Mouse (Mus musculus): ENCODE measurements at regions not wholly inside any gene's neighbourhood (a gene's known extent, or its start where the extent isn't known, plus 50 kb on each side); places are given as distances from the start of the nearest gene placed in this dataset.
A peak's percentile ranks its signal among the peaks of the same experiment; 100 is the strongest.

GRCm38 (mm10) chr11:19369152-19369551 lies 350.4 kb upstream of the Meis1 start:
- dilution Hi-C loops (cut with MboI; ENCODE audit: extremely low pct_ligation_motif_present, extremely low pct_unique_long_range_greater_than_20kb, low sequenced_read_pairs) (no loop called here), in situ Hi-C loops (cut with MboI; ENCODE audit: low pct_ligation_motif_present, low pct_unique_long_range_greater_than_20kb, low sequenced_read_pairs) (no loop called here)
- DNase-seq (ENCODE audit: extremely low read depth), result no peak
- Histone ChIP-seq H3K4me1 (ENCODE audit: control insufficient read depth in 1 of 2, insufficient read depth in 2 of 2) (peaks cover 17 to 22% of the 10 kb centered on the region in 2 experiments), H3K4me2 (ENCODE audit: insufficient read depth, low read depth, poor library complexity, severe bottlenecking) (no peak overlapping the region), H3K79me2 (replicated peaks; ENCODE audit: control insufficient read depth, extremely low read depth, insufficient read depth, poor library complexity, severe bottlenecking) (no peaks in the 10 kb centered on the region), H3K27ac (ENCODE audit: insufficient read depth, low read depth) (no peak overlapping the region), H3K9ac (ENCODE audit: insufficient read depth, low read depth) (no peak overlapping the region), H3K9me3 (replicated peaks; ENCODE audit: low read length) (no peaks in the 10 kb centered on the region), H3K36me3 (replicated peaks in 1 of 2; ENCODE audit: control insufficient read depth in 1 of 2, insufficient read depth in 1 of 2, low read length in 1 of 2) (no peaks in the 10 kb centered on the region), H3K27me3 (replicated peaks) (no peaks in the 10 kb centered on the region), H3K4me3 (replicated peaks in 1 of 3; ENCODE audit: low read depth in 2 of 3, low read length in 2 of 3, poor library complexity in 1 of 3) (no peak overlapping the region)
- TF ChIP-seq BHLHE40 (IDR thresholded peaks at IDR 0.05; ENCODE audit: low read depth, low read length) (peak; percentile 34; the same call in 1 of the 2 replicates), RAD21 (IDR thresholded peaks at IDR 0.05; ENCODE audit: low read depth, low read length) (no peak)

GRCm38 (mm10) chr11:19373476-19373875 lies 354.7 kb upstream of the Meis1 start:
- no peaks in the 10 kb centered on the region for H3K36me3 ChIP-seq (replicated peaks in 1 of 2; ENCODE audit: control insufficient read depth in 1 of 2, insufficient read depth in 1 of 2, low read length in 1 of 2)
- H3K4me2 ChIP-seq (ENCODE audit: insufficient read depth, low read depth, poor library complexity, severe bottlenecking), result no peak overlapping the region
- in situ Hi-C loops (cut with MboI; ENCODE audit: low pct_ligation_motif_present, low pct_unique_long_range_greater_than_20kb, low sequenced_read_pairs) (no loop called here), dilution Hi-C loops (cut with MboI; ENCODE audit: extremely low pct_ligation_motif_present, extremely low pct_unique_long_range_greater_than_20kb, low sequenced_read_pairs) (no loop called here)
- no peak overlapping the region for H3K27ac ChIP-seq (ENCODE audit: insufficient read depth, low read depth)
- H3K4me1 ChIP-seq (ENCODE audit: control insufficient read depth in 1 of 2, insufficient read depth in 2 of 2), result peaks cover 16 to 24% of the 10 kb centered on the region in 2 experiments
- no peak overlapping the region for H3K9ac ChIP-seq (ENCODE audit: insufficient read depth, low read depth)
- H3K27me3 ChIP-seq (replicated peaks), result no peaks in the 10 kb centered on the region
- DNase-seq (ENCODE audit: extremely low read depth), result no peak
- no peaks in the 10 kb centered on the region for H3K9me3 ChIP-seq (replicated peaks; ENCODE audit: low read length)
- no peaks in the 10 kb centered on the region for H3K79me2 ChIP-seq (replicated peaks; ENCODE audit: control insufficient read depth, extremely low read depth, insufficient read depth, poor library complexity, severe bottlenecking)
- no peak overlapping the region for H3K4me3 ChIP-seq (replicated peaks in 1 of 3; ENCODE audit: low read depth in 2 of 3, low read length in 2 of 3, poor library complexity in 1 of 3)
- TF ChIP-seq BHLHE40 (IDR thresholded peaks at IDR 0.05; ENCODE audit: low read depth, low read length) (no peak), CTCF (conservative IDR thresholded peaks at IDR 0.05 in 1 of 2, IDR thresholded peaks at IDR 0.05 in 1 of 2; ENCODE audit: low read depth in 2 of 2, low read length in 2 of 2) (no peak), NRF1 (IDR thresholded peaks at IDR 0.05; ENCODE audit: low read depth, low read length) (no peak), E2F4 (IDR thresholded peaks at IDR 0.05; ENCODE audit: insufficient replicate concordance, low read depth, low read length) (no peak), JUND (conservative IDR thresholded peaks at IDR 0.05; ENCODE audit: low read depth, low read length) (no peak), TBP (conservative IDR thresholded peaks at IDR 0.05; ENCODE audit: low read depth, low read length) (no peak), UBTF (IDR thresholded peaks at IDR 0.05; ENCODE audit: low read depth, low read length) (no peak)

GRCm38 (mm10) chr11:19380935-19381334 lies 362.1 kb upstream of the Meis1 start:
- H3K79me2 ChIP-seq (replicated peaks; ENCODE audit: control insufficient read depth, extremely low read depth, insufficient read depth, poor library complexity, severe bottlenecking), result no peaks in the 10 kb centered on the region
- peaks cover 5 to 14% of the 10 kb centered on the region in 2 experiments for H3K4me1 ChIP-seq (ENCODE audit: control insufficient read depth in 1 of 2, insufficient read depth in 2 of 2)
- no peaks in the 10 kb centered on the region for H3K9me3 ChIP-seq (replicated peaks; ENCODE audit: low read length)
- dilution Hi-C loops (cut with MboI; ENCODE audit: extremely low pct_ligation_motif_present, extremely low pct_unique_long_range_greater_than_20kb, low sequenced_read_pairs), result no loop called here
- H3K9ac ChIP-seq (ENCODE audit: insufficient read depth, low read depth), result no peak overlapping the region
- H3K36me3 ChIP-seq (replicated peaks in 1 of 2; ENCODE audit: control insufficient read depth in 1 of 2, insufficient read depth in 1 of 2, low read length in 1 of 2), result no peaks in the 10 kb centered on the region
- no peak overlapping the region for H3K4me3 ChIP-seq (replicated peaks in 1 of 3; ENCODE audit: low read depth in 2 of 3, low read length in 2 of 3, poor library complexity in 1 of 3)
- H3K4me2 ChIP-seq (ENCODE audit: insufficient read depth, low read depth, poor library complexity, severe bottlenecking), result no peak overlapping the region
- H3K27ac ChIP-seq (ENCODE audit: insufficient read depth, low read depth), result no peak overlapping the region
- DNase-seq (ENCODE audit: extremely low read depth), result no peak
- no peaks in the 10 kb centered on the region for H3K27me3 ChIP-seq (replicated peaks)
- in situ Hi-C loops (cut with MboI; ENCODE audit: low pct_ligation_motif_present, low pct_unique_long_range_greater_than_20kb, low sequenced_read_pairs), result no loop called here
- TF ChIP-seq USF2 (conservative IDR thresholded peaks at IDR 0.05; ENCODE audit: low read depth, low read length) (no peak), MAFK (IDR thresholded peaks at IDR 0.05; ENCODE audit: insufficient replicate concordance, low read length) (no peak), ZNF384 (IDR thresholded peaks at IDR 0.05; ENCODE audit: low read depth, low read length) (no peak), MAZ (IDR thresholded peaks at IDR 0.05; ENCODE audit: low read depth, low read length) (no peak), MXI1 (IDR thresholded peaks at IDR 0.05; ENCODE audit: low read depth, low read length) (no peak), ELF1 (IDR thresholded peaks at IDR 0.05; ENCODE audit: low read depth, low read length) (peak; percentile 48), EP300 (IDR thresholded peaks at IDR 0.05; ENCODE audit: low read length) (0 out of 2 replicates have a peak, but pooled peaks have one; percentile 8), KAT2A (IDR thresholded peaks at IDR 0.05; ENCODE audit: insufficient replicate concordance, low read length) (no peak)
